Mouse (Mus musculus) heart, adult 2 months (tissue): ENCODE measurements around the gene Acer2.

Experiments used
- CTCF ChIP-seq: fragments of 200-600 bp; IDR thresholded peaks from 2 replicates; pipeline ENCODE4 v1.8.1; 2022; ENCODE audit warnings: antibody characterized with exemption, mild to moderate bottlenecking, moderate library complexity
- POLR2A ChIP-seq: fragments of 200-500 bp; IDR thresholded peaks from 2 replicates; pipeline ENCODE4 v1.6.1; 2011; ENCODE audit warnings: mild to moderate bottlenecking, low read depth, low read length, control low read depth; ENCODE audit not compliant: insufficient read depth

DNA sequence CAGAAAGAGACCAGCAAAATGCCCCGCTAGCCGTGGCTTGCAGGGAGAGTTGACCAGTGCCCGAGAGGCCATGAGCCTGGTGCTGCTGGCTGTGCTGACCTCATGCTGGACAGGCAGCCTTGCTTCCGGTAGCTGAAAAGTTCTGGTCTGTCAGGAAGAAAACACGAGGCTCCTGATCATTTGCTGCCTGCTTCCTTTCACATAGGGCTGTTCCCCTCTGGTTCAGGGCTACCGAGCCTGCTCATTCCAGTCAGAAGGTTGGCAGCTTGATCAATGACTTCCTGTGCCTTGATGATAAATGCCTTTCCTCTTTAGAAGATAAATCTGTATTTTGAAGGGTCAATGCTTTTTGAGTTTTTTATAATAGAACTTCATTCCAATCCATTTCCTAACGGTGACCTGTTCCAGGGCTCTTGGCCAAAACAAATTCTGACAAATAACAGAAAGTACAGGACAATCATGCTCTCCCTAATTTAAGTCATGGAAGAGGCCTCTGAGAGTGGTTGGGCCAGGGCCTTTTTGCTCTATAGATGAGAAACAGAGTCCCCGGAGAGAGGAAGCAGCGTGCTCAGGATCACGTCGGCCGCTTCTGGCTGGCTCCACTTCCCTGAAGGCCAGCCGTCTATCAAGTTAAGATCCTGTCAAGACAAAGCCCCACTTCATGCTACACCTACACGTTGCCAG, 24.7 kb downstream of the Acer2 start:
- TF ChIP-seq CTCF (no peak), POLR2A (0 out of 2 replicates have a peak, but pooled peaks have one; percentile 35)
